Mouse (Mus musculus): Measurements from ENCODE around the gene Sidt1.

GRCm38 (mm10) chr16:44221463-44221862, 111.5 kb downstream of the Sidt1 start:
- TF ChIP-seq POLR2A (IDR thresholded peaks at IDR 0.05; ENCODE audit: insufficient read depth, low read length) (no peak), CTCF (IDR thresholded peaks at IDR 0.05; ENCODE audit: low read depth, low read length) (no peak)
